Mouse (Mus musculus): ENCODE data around the gene Arl8b.

DNA sequence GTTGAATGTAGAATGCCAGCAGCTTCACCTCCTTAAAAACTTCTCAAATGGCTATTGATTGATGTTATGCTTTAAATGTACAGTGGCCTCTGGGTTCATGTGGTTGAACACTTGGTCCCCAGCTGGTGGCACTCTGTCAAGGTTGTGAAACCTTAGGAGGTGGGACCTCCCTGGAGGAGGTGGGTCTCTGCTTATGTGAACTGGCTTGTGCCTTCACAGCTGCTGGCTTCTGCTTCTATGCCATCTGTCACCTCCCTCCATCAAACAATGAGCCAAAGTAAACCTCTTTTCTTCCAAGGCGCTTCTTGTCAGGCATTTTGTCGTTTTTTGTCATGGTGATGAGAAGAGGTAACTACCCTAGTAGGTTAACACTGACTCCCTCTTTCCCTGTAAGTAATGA, 13.8 kb downstream of the Arl8b start:
- TF ChIP-seq POLR2A (IDR thresholded peaks at IDR 0.05; ENCODE audit: low read depth, low read length) (no peak), CTCF (IDR thresholded peaks at IDR 0.05; ENCODE audit: extremely low read depth, insufficient read length, insufficient replicate concordance, low read depth, low read length) (no peak)
